Mouse (Mus musculus): ENCODE measurements around the gene Adssl1.

DNA sequence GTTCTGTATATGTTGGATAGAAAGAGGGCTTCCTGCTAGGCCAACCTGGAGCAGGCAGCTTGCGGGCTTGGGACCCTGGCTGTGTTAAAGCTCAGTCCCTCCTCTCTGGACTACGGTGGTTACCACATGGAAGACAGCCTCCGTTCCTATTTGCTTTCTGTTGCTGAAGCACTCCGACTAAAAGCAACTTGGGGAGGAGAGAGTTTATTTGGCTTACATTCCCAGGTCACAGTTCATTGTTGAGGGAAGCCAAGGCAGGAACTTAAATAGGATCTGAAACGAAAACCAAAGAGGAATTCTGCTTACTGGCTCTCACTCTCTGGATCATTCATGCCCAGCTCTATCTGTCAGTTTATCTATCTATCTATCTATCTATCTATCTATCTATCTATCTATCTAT is 11.0 kb downstream of the Adssl1 start:
- TF ChIP-seq CTCF (IDR thresholded peaks at IDR 0.05; ENCODE audit: extremely low read depth, insufficient read depth, low read length) (no peak), POLR2A (IDR thresholded peaks at IDR 0.05; ENCODE audit: extremely low read depth, insufficient read depth, low read length) (no peak)

Measured in cortical plate, adult 2 months (tissue).